Mouse (Mus musculus) brain, embryonic 14.5 days (tissue): ENCODE measurements around the gene Tespa1.

Experiments used
- CTCF ChIP-seq: fragments of 200-500 bp; IDR thresholded peaks from 2 replicates; pipeline ENCODE4 v1.5.1; 2012; ENCODE audit warnings: inconsistent platforms, mild to moderate bottlenecking, moderate library complexity, borderline replicate concordance; ENCODE audit not compliant: insufficient read depth, insufficient read length; ENCODE audit errors: extremely low read depth
- POLR2A ChIP-seq: fragments of 200-500 bp; IDR thresholded peaks from 2 replicates; pipeline ENCODE4 v1.6.1; 2012; ENCODE audit warnings: mild to moderate bottlenecking, inconsistent platforms, borderline replicate concordance; ENCODE audit not compliant: poor library complexity, insufficient read depth, insufficient read length, severe bottlenecking; ENCODE audit errors: extremely low read depth

DNA sequence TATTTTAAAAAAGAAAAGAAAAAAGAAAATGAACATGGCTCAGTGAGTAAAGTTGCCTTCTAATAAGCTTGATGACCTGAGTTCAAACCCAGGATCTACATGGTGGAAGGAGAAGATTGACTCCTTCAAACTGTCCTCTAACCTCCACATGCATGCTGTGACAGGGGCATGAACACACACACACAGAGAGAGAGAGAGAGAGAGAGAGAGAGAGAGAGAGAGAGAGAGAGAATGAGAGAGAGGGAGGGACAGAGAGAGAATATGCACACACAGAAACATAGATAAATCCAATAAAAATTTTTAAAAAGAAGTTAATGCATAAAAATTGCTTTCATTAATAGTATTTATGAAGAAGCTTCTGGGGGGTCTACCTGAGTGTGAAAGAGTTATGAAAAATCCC, 608 bp upstream of the Tespa1 start:
- TF ChIP-seq CTCF (no peak), POLR2A (no peak)
